Mouse (Mus musculus) cerebellum, adult 2 months (tissue): ENCODE data around the gene Rubcnl.

Experiments
- CTCF ChIP-seq: fragments of 200-500 bp; IDR thresholded peaks from 2 replicates; pipeline ENCODE4 v1.5.1; 2011; ENCODE audit warnings: low read depth, mild to moderate bottlenecking, control low read depth, low read length, moderate library complexity, borderline replicate concordance; ENCODE audit not compliant: insufficient read depth
- POLR2A ChIP-seq: fragments of 200-500 bp; IDR thresholded peaks from 2 replicates; pipeline ENCODE4 v1.6.1; 2011; ENCODE audit warnings: low read length, control low read depth, borderline replicate concordance; ENCODE audit not compliant: insufficient read depth

DNA sequence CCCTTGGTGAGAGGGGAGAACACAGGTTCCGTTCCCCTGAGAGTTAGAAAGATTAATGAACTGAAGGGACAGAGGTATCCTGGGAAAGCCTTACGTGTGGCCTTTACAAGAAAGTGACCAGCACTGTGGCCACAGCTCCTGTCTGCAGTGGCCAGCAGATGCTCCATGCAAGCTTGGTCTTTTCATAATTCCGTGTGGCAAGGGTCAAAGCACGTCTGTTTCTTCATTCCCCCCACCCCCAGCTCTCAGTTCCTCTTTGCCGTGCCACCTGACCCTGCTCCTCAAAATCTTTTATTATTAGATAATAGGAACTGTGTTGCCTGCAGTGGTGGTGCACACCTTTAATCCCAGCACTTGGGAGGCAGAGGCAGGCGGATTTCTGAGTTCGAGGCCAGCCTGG lies 1.4 kb downstream of the Rubcnl start:
- TF ChIP-seq CTCF (no peak), POLR2A (no peak)
